In the genomic region with DNA sequence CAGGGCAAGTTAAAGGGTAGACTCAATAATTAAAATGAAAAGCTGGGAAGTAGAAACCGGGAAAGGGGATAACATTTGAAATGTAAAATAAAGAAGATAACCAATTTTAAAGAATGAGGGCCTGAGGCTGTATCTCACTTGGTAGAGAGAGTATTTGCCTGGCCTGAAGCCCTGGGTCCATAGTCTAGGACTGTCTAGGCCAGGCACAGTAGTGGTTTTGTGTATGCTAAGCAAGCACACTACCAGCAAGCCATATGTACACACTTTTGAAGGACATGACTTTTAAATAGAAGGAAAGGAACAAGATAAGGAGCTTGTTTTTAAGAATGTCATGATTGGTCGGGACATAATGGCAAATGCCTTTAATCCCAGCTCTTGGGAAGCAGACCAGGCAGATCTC, we compare ENCODE assay signal across 24 mouse cellular contexts. TPM values are rescaled to one million over a fixed set of nuclear protein-coding genes. Genes with fewer than 3 reads are reported as not detected.
A peak's percentile ranks its signal among the peaks of the same experiment; 100 is the strongest.
DNase-seq lines count a peak whose midpoint lies in the region; ATAC-seq and TF ChIP-seq lines count a peak whose summit lies in the region.
"Had no signal": no experiment of that assay in that cellular context is flagged by ENCODE, and none has a peak within 500 bp of the region (broad histone marks: within the 10 kb centered on the region; RNA-seq: fewer than 3 reads in every experiment).

No protein-coding gene starts in this region.

- TF ChIP-seq EP300 in heart, adult 2 months (IDR thresholded peaks at IDR 0.05; ENCODE audit: insufficient read depth, low read depth, low read length), result no peak
- TF ChIP-seq EP300 in liver, postnatal 0 days (IDR thresholded peaks at IDR 0.05; ENCODE audit: low read depth), result no peak

- DNase-seq in heart, adult 2 months, result no peak
- DNase-seq in liver, embryonic 13.5 days, result no peak
- DNase-seq in liver, embryonic 11.5 days (ENCODE audit: low spot score), result no peak
- no peak for DNase-seq in liver, postnatal 0 days
- DNase-seq in adrenal gland, postnatal 4 days (ENCODE audit: low spot score in 2 of 2), result no peak
- DNase-seq: B cell, adult 2 months; cerebellum, adult 18-20 months; cerebellum, postnatal 10 days; gastrocnemius, postnatal 14 days; lung, postnatal 36 days; right cerebral cortex, postnatal 25 days had no signal

- TF ChIP-seq POLR2A in heart, adult 2 months (IDR thresholded peaks at IDR 0.05; ENCODE audit: insufficient read depth, low read depth, low read length), result no peak

- no peak for TF ChIP-seq CTCF in heart, adult 2 months (IDR thresholded peaks at IDR 0.05)
- no peak for TF ChIP-seq CTCF in liver, postnatal 0 days (IDR thresholded peaks at IDR 0.05; ENCODE audit: low read depth)

- intact Hi-C loops in heart, adult 2 months (cut with DNase I), result no loop called here

- no peak for ATAC-seq in heart, embryonic 13.5 days (ENCODE audit: extremely low read depth, insufficient number of reproducible peaks, low FRiP score, low TSS enrichment)
- ATAC-seq in liver, embryonic 13.5 days (ENCODE audit: low read depth), result peak; percentile 42; the same call in 1 of the 2 replicates
- no peak for ATAC-seq in liver, embryonic 11.5 days (replicated peaks; ENCODE audit: low FRiP score)
- ATAC-seq in liver, postnatal 0 days, result peak; percentile 50; the same call in 1 of the 2 replicates
- peak; percentile 34; the same call in 1 of the 2 replicates for ATAC-seq in stomach, embryonic 16.5 days (ENCODE audit: insufficient read depth, low FRiP score)
- ATAC-seq: forebrain, embryonic 14.5 days; midbrain, embryonic 16.5 days had no signal

- peak overlapping the region; percentile 74 for H3K27ac ChIP-seq in heart, embryonic 13.5 days (replicated peaks)
- H3K27ac ChIP-seq in heart, adult 2 months, result no peak overlapping the region
- H3K27ac ChIP-seq in liver, embryonic 13.5 days, result no peak overlapping the region
- no peak overlapping the region for H3K27ac ChIP-seq in liver, embryonic 11.5 days (ENCODE audit: low read depth, low read length)
- peak overlapping the region; percentile 22; the same call in 1 of the 2 replicates for H3K27ac ChIP-seq in liver, postnatal 0 days (ENCODE audit: low read depth)
- peak overlapping the region; percentile 39; the same call in 1 of the 2 replicates for H3K27ac ChIP-seq in stomach, embryonic 16.5 days (ENCODE audit: low read length)
- H3K27ac ChIP-seq: hindbrain, embryonic 14.5 days; kidney, embryonic 15.5 days; layer of hippocampus, adult 2 months; left cerebral cortex, adult 2 months; limb, embryonic 12.5 days; liver, embryonic 14.5 days had no signal

- H3K4me2 ChIP-seq in heart, embryonic 13.5 days, result no peak overlapping the region
- H3K4me2 ChIP-seq in liver, embryonic 13.5 days, result no peak overlapping the region
- H3K4me2 ChIP-seq in liver, embryonic 11.5 days, result no peak overlapping the region
- no peak overlapping the region for H3K4me2 ChIP-seq in liver, postnatal 0 days (ENCODE audit: low read depth, low read length)
- no peak overlapping the region for H3K4me2 ChIP-seq in stomach, embryonic 16.5 days (ENCODE audit: low read depth, low read length)
- H3K4me2 ChIP-seq: hindbrain, embryonic 14.5 days; kidney, embryonic 15.5 days; limb, embryonic 12.5 days; midbrain, embryonic 11.5 days had no signal

- no peaks in the 10 kb centered on the region for H3K36me3 ChIP-seq in heart, embryonic 13.5 days
- no peaks in the 10 kb centered on the region for H3K36me3 ChIP-seq in heart, adult 2 months (ENCODE audit: control insufficient read depth, insufficient read depth, low read length)
- no peaks in the 10 kb centered on the region for H3K36me3 ChIP-seq in liver, embryonic 13.5 days
- H3K36me3 ChIP-seq in liver, embryonic 11.5 days (ENCODE audit: control insufficient read depth, insufficient read depth, low read length), result no peaks in the 10 kb centered on the region
- no peaks in the 10 kb centered on the region for H3K36me3 ChIP-seq in liver, postnatal 0 days (replicated peaks; ENCODE audit: insufficient read depth, low read length)
- no peaks in the 10 kb centered on the region for H3K36me3 ChIP-seq in stomach, embryonic 16.5 days (ENCODE audit: control insufficient read depth, insufficient read depth, low read length)
- H3K36me3 ChIP-seq: kidney, embryonic 15.5 days; limb, embryonic 12.5 days had no signal

- H3K9ac ChIP-seq in heart, embryonic 13.5 days, result no peak overlapping the region
- H3K9ac ChIP-seq in heart, adult 2 months (ENCODE audit: low read depth, low read length), result no peak overlapping the region
- no peak overlapping the region for H3K9ac ChIP-seq in liver, embryonic 13.5 days
- no peak overlapping the region for H3K9ac ChIP-seq in liver, embryonic 11.5 days (ENCODE audit: low read depth, low read length)
- no peak overlapping the region for H3K9ac ChIP-seq in liver, postnatal 0 days (replicated peaks)
- H3K9ac ChIP-seq in stomach, embryonic 16.5 days (ENCODE audit: low read length), result no peak overlapping the region
- H3K9ac ChIP-seq: hindbrain, embryonic 14.5 days; kidney, embryonic 15.5 days; limb, embryonic 12.5 days; liver, embryonic 14.5 days had no signal

- no peaks in the 10 kb centered on the region for H3K79me2 ChIP-seq in heart, adult 2 months (replicated peaks; ENCODE audit: control insufficient read depth, insufficient read depth, low read length)

- H3K27me3 ChIP-seq in heart, embryonic 13.5 days (replicated peaks), result no peaks in the 10 kb centered on the region
- H3K27me3 ChIP-seq in heart, adult 2 months (ENCODE audit: control insufficient read depth, insufficient read depth, low read length), result no peaks in the 10 kb centered on the region
- H3K27me3 ChIP-seq in liver, embryonic 13.5 days, result peaks cover 33% of the 10 kb centered on the region
- H3K27me3 ChIP-seq in liver, embryonic 11.5 days (replicated peaks; ENCODE audit: control insufficient read depth, insufficient read depth, low read length), result peaks cover 16% of the 10 kb centered on the region
- peaks cover 6% of the 10 kb centered on the region for H3K27me3 ChIP-seq in liver, postnatal 0 days (ENCODE audit: insufficient read depth, low read length)
- H3K27me3 ChIP-seq in stomach, embryonic 16.5 days (ENCODE audit: control insufficient read depth, insufficient read depth, low read length), result no peaks in the 10 kb centered on the region
- H3K27me3 ChIP-seq: kidney, embryonic 15.5 days; limb, embryonic 12.5 days had no signal

- peaks cover 68% of the 10 kb centered on the region for H3K4me1 ChIP-seq in heart, embryonic 13.5 days
- 0 out of 2 replicates have a peak, but pooled peaks cover 2% of the 10 kb centered on the region for H3K4me1 ChIP-seq in heart, adult 2 months (ENCODE audit: control insufficient read depth, insufficient read depth, low read length)
- H3K4me1 ChIP-seq in liver, embryonic 13.5 days (replicated peaks), result peaks cover 20% of the 10 kb centered on the region
- H3K4me1 ChIP-seq in liver, embryonic 11.5 days (replicated peaks; ENCODE audit: control insufficient read depth, insufficient read depth, low read length), result peaks cover 7% of the 10 kb centered on the region
- H3K4me1 ChIP-seq in liver, postnatal 0 days (ENCODE audit: insufficient read depth), result 0 out of 2 replicates have a peak, but pooled peaks cover 5% of the 10 kb centered on the region
- H3K4me1 ChIP-seq in stomach, embryonic 16.5 days (ENCODE audit: control insufficient read depth, insufficient read depth, low read length), result peaks cover 25% of the 10 kb centered on the region

- WGBS in heart, embryonic 13.5 days, result 36% methylated on average over 2 of the region's 2 CpGs
- 47% methylated on average over 2 of the region's 2 CpGs for WGBS in heart, adult 2 months
- 41% methylated on average over 2 of the region's 2 CpGs for WGBS in liver, embryonic 13.5 days (ENCODE audit: insufficient replicate concordance)
- WGBS in liver, embryonic 11.5 days, result 51% methylated on average over 2 of the region's 2 CpGs
- WGBS in liver, postnatal 0 days (ENCODE audit: insufficient replicate concordance), result 61% methylated on average over 2 of the region's 2 CpGs
- 55% methylated on average over 2 of the region's 2 CpGs for WGBS in stomach, embryonic 16.5 days

- no peaks in the 10 kb centered on the region for H3K9me3 ChIP-seq in heart, embryonic 13.5 days
- no peaks in the 10 kb centered on the region for H3K9me3 ChIP-seq in liver, embryonic 13.5 days (replicated peaks)
- H3K9me3 ChIP-seq in liver, embryonic 11.5 days (ENCODE audit: control insufficient read depth, low read length), result no peaks in the 10 kb centered on the region
- H3K9me3 ChIP-seq in liver, postnatal 0 days (ENCODE audit: low read length), result no peaks in the 10 kb centered on the region
- H3K9me3 ChIP-seq in stomach, embryonic 16.5 days (replicated peaks; ENCODE audit: control insufficient read depth, low read length), result no peaks in the 10 kb centered on the region
- H3K9me3 ChIP-seq: kidney, embryonic 15.5 days; limb, embryonic 12.5 days had no signal

- no peak overlapping the region for H3K4me3 ChIP-seq in heart, embryonic 13.5 days
- no peak overlapping the region for H3K4me3 ChIP-seq in heart, adult 2 months
- no peak overlapping the region for H3K4me3 ChIP-seq in liver, embryonic 13.5 days (replicated peaks)
- no peak overlapping the region for H3K4me3 ChIP-seq in liver, embryonic 11.5 days (ENCODE audit: low read depth, low read length)
- no peak overlapping the region for H3K4me3 ChIP-seq in liver, postnatal 0 days (ENCODE audit: low read depth, low read length)
- no peak overlapping the region for H3K4me3 ChIP-seq in stomach, embryonic 16.5 days (replicated peaks; ENCODE audit: low read length)
- H3K4me3 ChIP-seq: kidney, embryonic 15.5 days; layer of hippocampus, adult 2 months; left cerebral cortex, adult 2 months; limb, embryonic 12.5 days had no signal

RNA-seq across cellular contexts. Expression of a gene that starts 4.2 kb away (rescaled TPM):
- polyA plus RNA-seq in heart, embryonic 13.5 days (2015; fragmentation: Nextera tagmentation; extraction: Ambion mirVana), result 122 and 130 TPM in 2 replicates
- total RNA-seq in heart, adult 2 months (2021), result 10 to 100 TPM; 25.9 to 30.6 TPM
- polyA plus RNA-seq in heart, adult 2 months (2012; rRNA removed), result 24.4 and 27.6 TPM in 2 replicates
- 2.9 and 3.7 TPM in 2 replicates for polyA plus RNA-seq in liver, embryonic 13.5 days (2015; fragmentation: Nextera tagmentation; extraction: Ambion mirVana)
- polyA plus RNA-seq in liver, embryonic 11.5 days (2014; fragmentation: Nextera tagmentation; extraction: Ambion mirVana), result 13.2 and 15.9 TPM in 2 replicates
- polyA plus RNA-seq in liver, postnatal 0 days (2015; fragmentation: Nextera tagmentation; extraction: Ambion mirVana), result 2.2 and 2.3 TPM in 2 replicates
- 81.5 and 86.5 TPM in 2 replicates for polyA plus RNA-seq in stomach, embryonic 16.5 days (2015; fragmentation: Nextera tagmentation; extraction: Ambion mirVana)
- total RNA-seq in adrenal gland, postnatal 4 days (2021), result 10 to 100 TPM; 55.9 to 65.9 TPM
- total RNA-seq: granulocyte monocyte progenitor cell, adult 5-6 weeks; hematopoietic stem cell, adult 5-6 weeks had no signal

RNA-seq across cellular contexts. Expression of a gene that starts 35.1 kb away (rescaled TPM):
- 25.7 and 27.7 TPM in 2 replicates for polyA plus RNA-seq in heart, embryonic 13.5 days (2015; fragmentation: Nextera tagmentation; extraction: Ambion mirVana)
- 10 to 100 TPM; 15.0 to 20.6 TPM for total RNA-seq in heart, adult 2 months (2021)
- 19.2 and 21.0 TPM in 2 replicates for polyA plus RNA-seq in heart, adult 2 months (2012; rRNA removed)
- 31.9 and 33.9 TPM in 2 replicates for polyA plus RNA-seq in liver, embryonic 13.5 days (2015; fragmentation: Nextera tagmentation; extraction: Ambion mirVana)
- polyA plus RNA-seq in liver, embryonic 11.5 days (2014; fragmentation: Nextera tagmentation; extraction: Ambion mirVana), result 55.3 and 58.6 TPM in 2 replicates
- polyA plus RNA-seq in liver, postnatal 0 days (2015; fragmentation: Nextera tagmentation; extraction: Ambion mirVana), result 14.1 and 15.2 TPM in 2 replicates
- 38.6 and 41.5 TPM in 2 replicates for polyA plus RNA-seq in stomach, embryonic 16.5 days (2015; fragmentation: Nextera tagmentation; extraction: Ambion mirVana)
- total RNA-seq in adrenal gland, postnatal 4 days (2021), result 10 to 100 TPM; 30.1 to 31.4 TPM

RNA-seq across cellular contexts. Expression of a gene that starts 41.2 kb away (rescaled TPM):
- 12.2 and 13.5 TPM in 2 replicates for polyA plus RNA-seq in heart, embryonic 13.5 days (2015; fragmentation: Nextera tagmentation; extraction: Ambion mirVana)
- total RNA-seq in heart, adult 2 months (2021), result 10 to 100 TPM; 26.6 to 28.3 TPM
- polyA plus RNA-seq in heart, adult 2 months (2012; rRNA removed), result 19.3 and 20.3 TPM in 2 replicates
- polyA plus RNA-seq in liver, embryonic 13.5 days (2015; fragmentation: Nextera tagmentation; extraction: Ambion mirVana), result 7.7 TPM in 2 replicates
- polyA plus RNA-seq in liver, embryonic 11.5 days (2014; fragmentation: Nextera tagmentation; extraction: Ambion mirVana), result 18.8 and 20.6 TPM in 2 replicates
- polyA plus RNA-seq in liver, postnatal 0 days (2015; fragmentation: Nextera tagmentation; extraction: Ambion mirVana), result 4.6 and 5.0 TPM in 2 replicates
- 17.2 and 17.4 TPM in 2 replicates for polyA plus RNA-seq in stomach, embryonic 16.5 days (2015; fragmentation: Nextera tagmentation; extraction: Ambion mirVana)
- 10 to 100 TPM; 57.7 to 61.0 TPM for total RNA-seq in adrenal gland, postnatal 4 days (2021)

Comparison
In these comparisons a context has a peak if more than half of its experiments do, and no peak if none do; other contexts are left out.
1. ATAC-seq: peak in liver, embryonic 13.5 days (single experiment), liver, postnatal 0 days (single experiment) and stomach, embryonic 16.5 days (single experiment); none in heart, embryonic 13.5 days (single experiment) and liver, embryonic 11.5 days (single experiment).
2. H3K27ac ChIP-seq: peak in heart, embryonic 13.5 days (single experiment), liver, postnatal 0 days (single experiment) and stomach, embryonic 16.5 days (single experiment); none in heart, adult 2 months (single experiment), liver, embryonic 13.5 days (single experiment) and liver, embryonic 11.5 days (single experiment).